Mouse (Mus musculus) hindbrain, embryonic 10.5 days (tissue): ENCODE measurements around the gene Rnf135. TPM values are rescaled to one million over a fixed set of nuclear protein-coding genes. Genes with fewer than 3 reads are reported as not detected.
"Not testable (repeated sequence)": the region's sequence is repeated elsewhere in the genome, so short reads cannot be mapped to it uniquely, and the experiment has no call there.

Experiments
- DNase-seq: peaks from one replicate; pipeline ENCODE4 v3.0.0-alpha.2; 2017; ENCODE audit warnings: low spot score
- H3K27ac ChIP-seq: fragments of 300-500 bp; sonication (generic); 2 replicates; pipeline ENCODE4 v1.5.1; 2016; ENCODE audit warnings: mild to moderate bottlenecking, moderate library complexity
- H3K27me3 ChIP-seq: fragments of 300-500 bp; sonication (generic); 2 replicates; pipeline ENCODE4 v1.6.1; 2016; ENCODE audit warnings: mild to moderate bottlenecking; ENCODE audit not compliant: poor library complexity, insufficient read depth, severe bottlenecking
- H3K36me3 ChIP-seq: fragments of 300-500 bp; sonication (generic); 2 replicates; pipeline ENCODE4 v1.6.1; 2016; ENCODE audit warnings: mild to moderate bottlenecking, moderate library complexity
- H3K4me1 ChIP-seq: fragments of 300-500 bp; sonication (generic); replicated peaks from 2 replicates; pipeline ENCODE4 v1.6.1; 2016; ENCODE audit warnings: mild to moderate bottlenecking
- H3K4me3 ChIP-seq: fragments of 300-500 bp; sonication (generic); 2 replicates; pipeline ENCODE4 v1.5.1; 2016; ENCODE audit warnings: mild to moderate bottlenecking, moderate library complexity
- H3K9me3 ChIP-seq: fragments of 300-500 bp; sonication (generic); 2 replicates; pipeline ENCODE4 v1.6.1; 2016; ENCODE audit warnings: mild to moderate bottlenecking, moderate library complexity
- WGBS: fragments of 180-500 bp; shearing (Covaris S2); methylation state at CpG from one replicate; pipeline ENCODE4 v1.1.7; 2016; 5-methylcytosine and 5-hydroxymethylcytosine counted together
- polyA plus RNA-seq: library from polyadenylated mRNA; unstranded; fragments of >200 nt; fragmentation: Nextera tagmentation; extraction: Ambion mirVana; gene quantifications from 2 replicates; pipeline ENCODE4 v1.2.1, GENCODE M21; 2016

Gene Rnf135
- polyA plus RNA-seq, 1 experiment from 2014 or later: 5.2 TPM

GRCm38 (mm10) chr11:80215291-80215690 lies 31.6 kb downstream of the Rnf135 start:
- no peaks in the 10 kb centered on the region for H3K9me3 ChIP-seq
- no peak for DNase-seq
- peaks cover 3% of the 10 kb centered on the region for H3K4me1 ChIP-seq
- no peaks in the 10 kb centered on the region for H3K27me3 ChIP-seq
- H3K27ac ChIP-seq: no peak overlapping the region
- H3K4me3 ChIP-seq: no peak overlapping the region
- peaks cover 51% of the 10 kb centered on the region for H3K36me3 ChIP-seq
- whole genome bisulfite sequencing: 89% methylated on average over 3 of the region's 3 CpGs

GRCm38 (mm10) chr11:80218657-80219293 lies 35.1 kb downstream of the Rnf135 start:
- H3K4me1 ChIP-seq: no peaks in the 10 kb centered on the region
- H3K27ac ChIP-seq: no peak overlapping the region
- peaks cover 70% of the 10 kb centered on the region for H3K36me3 ChIP-seq
- H3K27me3 ChIP-seq: no peaks in the 10 kb centered on the region
- H3K9me3 ChIP-seq: no peaks in the 10 kb centered on the region
- 88% methylated on average over 11 of the region's 11 CpGs for WGBS
- no peak for DNase-seq
- no peak overlapping the region for H3K4me3 ChIP-seq

- not testable (repeated sequence) for H3K9me3 ChIP-seq, H3K4me1 ChIP-seq, H3K27me3 ChIP-seq, H3K27ac ChIP-seq, H3K4me3 ChIP-seq, DNase-seq
- WGBS: 80% methylated on average over 4 of the region's 5 CpGs
- peaks cover 86% of the 10 kb centered on the region for H3K36me3 ChIP-seq
These were observed 46.4 kb downstream of the Rnf135 start for GRCm38 (mm10) chr11:80230066-80230465.

GRCm38 (mm10) chr11:80237278-80237677 lies 53.6 kb downstream of the Rnf135 start:
- peaks cover 79% of the 10 kb centered on the region for H3K36me3 ChIP-seq
- no peaks in the 10 kb centered on the region for H3K4me1 ChIP-seq
- H3K9me3 ChIP-seq: no peaks in the 10 kb centered on the region
- no peak overlapping the region for H3K27ac ChIP-seq
- H3K4me3 ChIP-seq: no peak overlapping the region
- WGBS: 91% methylated on average over 3 of the region's 3 CpGs
- no peak for DNase-seq
- H3K27me3 ChIP-seq: no peaks in the 10 kb centered on the region

GRCm38 (mm10) chr11:80238306-80238705 lies 54.7 kb downstream of the Rnf135 start:
- WGBS: 93% methylated on average over 4 of the region's 4 CpGs
- H3K27me3 ChIP-seq: no peaks in the 10 kb centered on the region
- peaks cover 79% of the 10 kb centered on the region for H3K36me3 ChIP-seq
- no peak overlapping the region for H3K4me3 ChIP-seq
- no peak overlapping the region for H3K27ac ChIP-seq
- no peaks in the 10 kb centered on the region for H3K4me1 ChIP-seq
- H3K9me3 ChIP-seq: no peaks in the 10 kb centered on the region
- no peak for DNase-seq

- Histone ChIP-seq H3K27ac (no peak overlapping the region), H3K4me3 (no peak overlapping the region), H3K36me3 (peaks cover 99% of the 10 kb centered on the region), H3K9me3 (no peaks in the 10 kb centered on the region), H3K27me3 (no peaks in the 10 kb centered on the region), H3K4me1 (no peaks in the 10 kb centered on the region)
- DNase-seq: no peak
These were observed 63.4 kb downstream of the Rnf135 start for GRCm38 (mm10) chr11:80247026-80247425.

- H3K4me1 ChIP-seq: no peaks in the 10 kb centered on the region
- 91% methylated on average over 3 of the region's 3 CpGs for WGBS
- no peak overlapping the region for H3K27ac ChIP-seq
These were observed 64.9 kb downstream of the Rnf135 start for GRCm38 (mm10) chr11:80248531-80248930.

More at GRCm38 (mm10) chr11:80248531-80248930, 64.9 kb downstream of the Rnf135 start:
- no peak overlapping the region for H3K4me3 ChIP-seq
- H3K36me3 ChIP-seq: peaks cover 97% of the 10 kb centered on the region
- no peaks in the 10 kb centered on the region for H3K27me3 ChIP-seq
- no peak for DNase-seq
- no peaks in the 10 kb centered on the region for H3K9me3 ChIP-seq

Other genes starting within 250 kb of the Rnf135 start
- 44.9 and 62.4 TPM in 2 replicates for gene Utp6, start 221.5 kb upstream of the Rnf135 start, polyA plus RNA-seq
- gene Suz12, start 190.7 kb upstream of the Rnf135 start, polyA plus RNA-seq: 15.5 and 20.0 TPM in 2 replicates
- 24.5 and 38.0 TPM in 2 replicates for gene Crlf3, start 102.9 kb upstream of the Rnf135 start, polyA plus RNA-seq
- gene Atad5, start 94.5 kb upstream of the Rnf135 start, polyA plus RNA-seq: 11.5 and 16.2 TPM in 2 replicates
- gene Tefm, start 41.7 kb upstream of the Rnf135 start, polyA plus RNA-seq: 33.6 and 34.7 TPM in 2 replicates
- gene Adap2, start 29.7 kb upstream of the Rnf135 start, polyA plus RNA-seq: 0.81 and 2.0 TPM in 2 replicates
- gene Rhot1, start 25.2 kb downstream of the Rnf135 start, polyA plus RNA-seq: 56.0 and 56.1 TPM in 2 replicates
- gene Rhbdl3, start 117.1 kb downstream of the Rnf135 start, polyA plus RNA-seq: 10.2 and 18.0 TPM in 2 replicates
- 19.4 and 24.4 TPM in 2 replicates for gene 5730455P16Rik, start 194.2 kb downstream of the Rnf135 start, polyA plus RNA-seq
- 244 and 296 TPM in 2 replicates for gene Zfp207, start 199.4 kb downstream of the Rnf135 start, polyA plus RNA-seq
- 344 and 387 TPM in 2 replicates for gene Psmd11, start 244.8 kb downstream of the Rnf135 start, polyA plus RNA-seq